Mouse (Mus musculus): ENCODE results near the gene Hif3a.

Gene Hif3a

DNA sequence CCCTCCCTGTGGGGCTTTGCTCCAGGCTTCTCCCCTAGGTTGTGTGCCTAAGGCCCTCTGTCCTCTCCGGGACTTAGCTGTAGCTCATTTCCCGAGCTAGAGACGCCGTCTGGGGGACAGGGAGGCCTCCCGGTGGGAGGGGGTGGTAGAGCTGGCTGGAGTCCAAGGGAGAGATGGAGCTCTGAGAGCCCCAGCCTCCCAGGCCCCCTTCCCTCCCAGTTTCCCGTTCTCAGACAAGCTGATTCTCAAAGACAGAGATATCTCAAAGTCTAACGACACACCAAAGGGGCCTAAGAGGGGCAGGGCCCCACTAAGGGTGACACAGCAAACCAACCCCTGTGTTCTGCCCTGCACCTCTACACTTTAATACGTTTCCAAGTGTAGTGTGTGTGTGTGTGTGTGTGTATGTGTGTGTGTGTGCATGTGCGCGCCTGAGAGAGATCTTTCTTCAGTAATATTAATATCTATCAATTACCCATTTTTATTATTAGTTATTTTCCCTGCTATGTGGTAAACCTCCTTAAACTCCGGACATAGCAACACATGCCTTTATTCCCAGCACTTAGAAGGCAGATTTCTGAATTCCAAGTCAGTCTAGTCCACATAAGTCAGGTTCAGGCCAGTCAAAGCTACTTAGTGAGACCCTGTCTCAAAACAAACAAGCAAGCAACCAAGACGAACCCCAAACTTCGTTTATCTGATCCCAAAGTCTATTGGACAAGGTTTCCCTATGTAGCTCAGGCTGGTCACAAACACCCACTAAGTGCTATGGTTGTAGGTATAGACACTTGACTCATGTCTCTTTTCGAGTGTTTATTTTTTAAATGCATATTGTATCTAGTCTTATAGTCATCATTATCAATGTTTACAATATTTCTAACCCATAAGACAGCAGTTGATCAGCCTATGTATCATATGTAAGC lies 5.4 kb downstream of the Hif3a start:
- DNase-seq (ENCODE audit: low read depth, low spot score), result no peak

DNA sequence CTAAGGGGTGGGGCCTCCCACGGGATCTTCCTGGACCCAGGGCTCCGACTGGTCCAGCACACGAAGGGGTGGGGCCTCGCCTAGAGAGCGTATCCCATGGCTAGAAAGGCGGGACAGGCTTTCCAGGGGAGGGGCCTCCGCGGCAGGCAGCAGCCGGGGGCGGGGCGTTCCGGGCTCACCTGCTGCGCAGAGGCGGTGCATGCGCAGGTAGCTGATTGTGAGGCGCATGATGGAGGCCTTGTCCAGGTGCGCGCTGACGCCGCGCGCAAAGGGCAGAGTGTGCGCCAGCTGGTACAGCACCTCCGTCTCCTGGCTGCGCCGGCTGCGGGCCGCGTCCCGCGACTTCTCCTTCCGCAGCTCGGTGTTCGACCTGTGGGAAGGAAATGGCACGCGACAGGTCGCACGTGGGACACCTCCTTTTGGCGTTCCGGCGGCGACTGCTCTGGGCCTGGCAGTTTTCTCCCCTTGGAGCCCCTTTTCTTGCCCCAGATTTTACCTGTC lies 6.1 kb downstream of the Hif3a start:
- DNase-seq (ENCODE audit: low read depth, low spot score), result peak; percentile 78

DNA sequence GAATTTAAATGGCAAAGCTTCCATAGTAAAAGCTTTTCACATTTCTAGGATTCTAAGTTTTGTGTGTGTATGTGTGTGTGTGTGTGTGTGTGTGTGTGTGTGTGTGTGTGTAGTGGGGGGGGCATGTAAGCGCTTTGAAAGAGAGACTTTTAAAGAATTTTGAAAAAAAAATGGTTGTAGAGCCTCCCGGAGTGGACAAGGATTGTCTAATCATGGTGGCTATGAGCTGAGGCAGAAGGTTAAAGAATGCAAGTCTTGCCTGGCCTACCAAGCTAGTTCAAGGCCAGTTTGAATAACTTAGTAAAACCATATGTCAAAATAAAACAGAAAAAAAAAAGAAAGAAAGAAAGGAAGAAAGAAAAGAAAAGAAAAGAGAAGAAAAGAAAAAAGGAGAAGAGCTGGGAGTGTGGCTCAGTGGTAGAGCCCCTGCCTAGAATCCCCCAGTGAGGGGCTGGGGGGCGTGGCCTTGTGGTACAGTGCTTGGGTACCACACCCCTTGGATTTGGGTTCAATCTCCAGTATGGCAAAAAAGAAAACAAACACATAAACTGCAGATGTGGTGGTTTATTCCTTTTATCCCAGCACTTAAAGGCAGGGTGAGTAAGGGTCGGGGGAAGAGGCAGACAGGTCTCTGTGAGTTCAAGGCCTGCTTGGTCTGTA lies 6.8 kb downstream of the Hif3a start:
- DNase-seq (ENCODE audit: low read depth, low spot score), result no peak

- no peak for DNase-seq (ENCODE audit: low read depth, low spot score)
Observed at GRCm38 (mm10) chr7:17054325-17054989, 7.8 kb downstream of the Hif3a start.

DNA sequence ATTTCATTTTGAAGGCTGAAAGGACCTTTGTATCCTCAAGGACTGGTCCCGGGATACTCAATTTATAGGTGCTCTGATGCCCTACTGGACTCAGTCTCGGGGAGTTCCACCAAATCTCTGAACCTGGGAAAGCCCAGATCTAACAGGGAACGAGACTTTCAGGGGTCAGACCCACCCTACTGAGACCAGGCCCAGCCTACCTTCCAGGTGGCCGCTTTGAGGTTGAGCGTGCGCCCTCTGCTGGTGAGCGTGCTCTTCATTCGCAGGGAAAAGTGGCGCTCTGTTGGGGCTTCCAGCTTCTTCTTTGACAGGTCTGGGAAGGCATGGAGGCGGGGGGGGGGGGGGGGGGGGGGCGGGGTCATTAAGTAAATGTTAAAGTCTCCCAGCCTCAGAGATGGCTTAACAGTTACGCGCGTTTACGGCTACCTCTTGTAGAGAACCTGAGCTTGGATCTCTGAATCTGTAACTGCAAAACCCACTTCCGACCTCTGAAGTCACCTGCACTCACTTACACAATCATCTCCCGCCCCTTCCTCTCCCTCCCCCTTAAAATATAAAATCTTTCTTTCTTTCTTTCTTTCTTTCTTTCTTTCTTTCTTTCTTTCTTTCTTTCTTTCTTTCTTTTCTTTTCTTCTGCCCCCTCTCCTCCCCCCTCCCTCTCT lies 11.2 kb downstream of the Hif3a start:
- DNase-seq (ENCODE audit: low read depth, low spot score), result no peak

GRCm38 (mm10) chr7:17050491-17050890 lies 11.7 kb downstream of the Hif3a start:
- DNase-seq (ENCODE audit: low read depth, low spot score), result no peak

DNA sequence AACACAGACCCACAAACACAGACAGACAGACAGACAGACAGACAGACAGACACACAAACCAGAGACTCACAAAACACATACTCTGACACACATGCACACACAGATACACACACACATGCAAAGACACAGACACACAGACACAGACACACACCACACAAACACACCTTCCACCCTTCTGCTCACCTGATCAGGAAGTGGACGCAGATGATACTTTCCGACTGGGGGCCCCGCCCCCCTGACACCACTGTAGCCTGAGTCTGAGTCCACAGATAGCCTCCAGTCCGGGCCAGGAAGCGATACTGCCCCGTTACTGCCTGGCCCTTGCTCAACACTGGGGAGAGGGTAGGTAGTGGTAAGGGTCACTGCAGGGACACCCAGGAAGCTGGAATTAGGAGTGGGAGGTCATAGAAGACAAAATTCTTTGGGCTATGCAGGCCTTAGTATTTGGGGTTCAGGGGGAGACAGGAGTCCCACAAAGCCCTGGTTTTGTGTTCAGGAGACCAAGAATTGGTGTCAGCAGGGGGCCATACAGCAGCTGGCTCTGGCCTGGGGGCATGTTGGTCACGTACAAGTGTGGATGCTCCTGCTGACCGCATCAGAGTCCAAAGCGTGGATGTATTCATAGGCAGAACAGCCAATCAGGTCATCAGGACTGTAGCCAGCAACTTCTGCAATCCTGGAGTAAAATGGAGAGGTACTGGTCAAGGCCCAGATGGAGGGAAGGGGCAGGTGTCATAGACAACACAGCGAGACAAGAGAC lies 13.6 kb downstream of the Hif3a start:
- no peak for DNase-seq (ENCODE audit: low read depth, low spot score)

- no peak for DNase-seq (ENCODE audit: low read depth, low spot score)
Observed at GRCm38 (mm10) chr7:17047041-17047682, 15.1 kb downstream of the Hif3a start.

DNA sequence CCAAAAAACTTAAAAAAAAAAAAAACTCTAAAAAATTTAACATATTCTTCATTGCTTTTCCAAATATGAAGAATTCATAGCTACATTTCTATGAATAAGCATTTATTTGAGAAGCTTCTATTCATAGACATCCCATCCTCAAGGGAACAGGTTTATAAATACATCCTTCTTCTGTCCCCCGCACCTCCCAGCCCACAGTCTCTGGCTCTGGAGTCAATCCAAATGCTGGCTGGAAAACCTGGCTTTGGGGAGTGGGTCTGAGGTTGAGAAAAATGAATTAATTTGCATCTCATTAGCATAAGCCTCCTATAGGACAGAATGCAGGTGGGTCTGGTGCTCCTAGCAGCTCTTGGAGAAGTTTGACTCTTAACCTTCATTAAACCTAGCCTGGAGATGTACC lies 16.5 kb downstream of the Hif3a start:
- DNase-seq (ENCODE audit: low read depth, low spot score), result peak; percentile 82

GRCm38 (mm10) chr7:17039373-17039772 lies 22.9 kb downstream of the Hif3a start:
- no peak for DNase-seq (ENCODE audit: low read depth, low spot score)

GRCm38 (mm10) chr7:17038018-17038695 lies 24.1 kb downstream of the Hif3a start:
- no peak for DNase-seq (ENCODE audit: low read depth, low spot score)

- DNase-seq (ENCODE audit: low read depth, low spot score), result peak; percentile 75
Observed at GRCm38 (mm10) chr7:17030239-17030638, 32.0 kb downstream of the Hif3a start.

DNA sequence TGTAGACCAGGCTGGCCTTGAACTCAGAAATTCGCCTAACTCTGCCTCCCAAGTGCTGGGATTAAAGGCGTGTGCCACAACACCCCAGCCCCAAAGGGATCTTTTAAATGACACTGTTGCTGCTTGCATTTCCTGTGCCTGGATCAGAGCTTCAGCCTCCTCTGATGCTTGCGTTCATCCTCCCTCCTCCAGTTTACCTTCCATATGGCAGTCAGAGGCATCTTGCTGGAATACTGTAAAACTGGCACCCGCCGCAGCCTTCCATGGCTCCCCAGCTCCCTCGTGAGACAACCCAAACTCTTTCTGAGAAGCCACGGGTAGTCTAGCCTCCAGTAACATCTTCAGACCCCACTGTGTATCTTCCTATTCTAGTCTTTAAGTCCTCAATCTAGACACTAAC lies 33.3 kb downstream of the Hif3a start:
- DNase-seq (ENCODE audit: low read depth, low spot score), result peak; percentile 58

DNA sequence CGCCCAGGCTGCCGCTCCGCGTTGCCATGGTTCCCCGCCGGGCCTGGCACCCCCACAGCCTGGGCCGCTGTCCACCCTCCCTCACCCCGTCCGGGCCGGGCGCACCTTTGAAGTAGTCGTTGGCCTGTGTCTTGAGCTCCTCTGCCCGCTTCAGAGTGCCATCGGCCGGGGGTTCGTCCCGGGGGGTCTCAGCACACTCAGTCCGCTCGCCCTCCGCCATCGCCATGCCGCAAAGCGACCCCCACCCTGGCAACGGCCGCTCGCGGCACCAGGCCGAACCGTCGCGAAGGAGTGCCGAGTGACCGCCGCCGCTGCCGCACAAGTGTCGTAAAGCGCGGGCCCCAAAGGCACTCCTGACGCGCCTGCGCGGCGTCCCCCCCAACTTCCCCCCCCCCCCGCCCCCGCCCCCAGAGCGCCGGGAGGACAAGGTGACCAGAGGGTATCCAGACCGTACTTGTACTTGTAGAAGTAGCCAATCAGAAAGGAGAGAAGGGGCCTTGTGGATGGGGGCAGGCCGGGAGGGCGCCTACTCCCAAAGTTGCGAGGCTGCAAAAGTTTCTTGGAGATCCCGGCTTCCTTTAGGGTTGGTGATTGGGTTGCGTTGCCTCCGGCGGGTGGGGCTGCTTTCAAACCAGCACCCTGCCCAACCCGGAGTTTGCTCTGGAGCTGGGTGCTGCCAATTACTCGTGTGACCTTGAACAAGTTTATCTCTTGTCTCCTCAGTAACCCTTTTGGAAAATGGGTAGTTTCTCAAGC lies 34.5 kb downstream of the Hif3a start, which contains the start of gene Ppp5c:
Gene Ppp5c, minus strand, starts transcription at position 337 of the 756 bp plus-strand sequence.
- peak; percentile 68 for DNase-seq (ENCODE audit: low read depth, low spot score)

DNA sequence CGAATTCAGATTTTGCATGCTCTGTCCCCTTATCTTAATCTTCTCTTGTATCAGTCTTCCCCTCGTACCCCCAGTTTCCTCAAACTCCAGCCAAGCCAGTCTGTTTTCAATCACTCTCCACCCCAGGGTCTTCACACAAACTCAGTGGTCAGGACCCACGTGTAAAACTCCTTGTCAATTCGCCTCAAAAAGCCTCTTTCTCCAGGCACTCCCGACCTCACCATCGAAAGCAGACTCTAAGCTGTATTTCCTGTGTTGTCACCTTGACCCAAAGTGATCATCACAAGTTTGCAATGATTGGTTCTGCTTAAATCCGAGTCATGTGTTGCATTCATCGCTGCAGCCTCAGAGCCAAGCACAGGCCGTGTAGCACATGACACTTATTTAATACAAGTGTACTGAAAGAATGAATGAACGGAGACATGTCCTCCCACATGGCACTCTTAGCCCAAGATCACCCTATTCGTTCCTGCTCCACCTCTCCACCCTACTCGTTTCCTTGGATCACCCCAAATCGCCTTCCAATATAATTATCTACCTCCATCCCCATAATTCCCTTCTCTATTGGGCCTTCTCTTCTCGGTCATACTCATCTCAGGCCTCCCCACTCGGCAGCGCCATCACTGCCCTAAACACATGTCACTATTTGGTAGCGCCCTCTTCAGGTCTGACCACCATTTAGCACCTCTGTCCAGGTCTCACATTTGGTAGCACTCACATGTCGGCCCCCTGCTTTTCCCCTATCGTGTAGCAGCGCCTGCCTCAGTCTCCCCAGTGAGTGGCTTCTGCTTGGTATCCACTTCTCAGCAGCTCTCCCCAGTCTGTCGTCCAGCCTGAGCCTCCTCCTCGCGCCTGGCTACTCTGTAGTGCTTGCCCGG lies 35.3 kb downstream of the Hif3a start:
- DNase-seq (ENCODE audit: low read depth, low spot score), result peak; percentile 61

DNA sequence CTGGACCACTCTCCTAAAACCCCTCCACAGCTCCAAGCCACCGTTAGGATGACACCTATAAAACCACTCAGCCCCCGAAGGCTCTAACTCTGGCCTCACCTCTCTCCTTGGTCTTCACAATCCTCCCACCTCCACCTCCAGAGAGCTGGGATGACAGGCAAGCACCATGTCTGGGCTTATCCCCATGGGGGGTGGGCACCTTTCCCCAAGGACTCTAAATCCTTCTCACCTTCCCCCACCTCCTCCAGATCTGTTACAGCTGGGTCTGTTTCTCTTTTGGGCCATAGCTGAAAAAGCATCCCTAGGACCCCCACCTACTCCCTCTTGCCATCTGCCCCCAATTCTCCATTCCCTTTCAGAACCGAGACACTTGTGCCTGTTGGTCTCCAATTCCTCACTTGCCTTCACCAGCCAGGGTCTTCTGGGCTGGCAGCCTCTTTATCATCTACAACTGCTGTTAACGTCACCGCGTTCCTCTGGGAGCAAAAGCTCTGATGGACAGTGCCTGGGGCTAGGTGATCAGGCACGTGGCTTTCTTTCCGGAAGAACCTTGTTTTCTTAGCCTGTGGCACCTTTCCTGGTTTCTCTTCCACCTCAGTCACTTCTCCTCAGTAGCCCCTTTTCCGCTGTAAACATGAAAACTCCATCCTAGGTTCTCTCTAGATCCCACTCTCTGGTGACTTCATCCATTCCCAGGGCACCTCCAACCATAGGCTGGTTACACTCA lies 36.2 kb downstream of the Hif3a start:
- DNase-seq (ENCODE audit: low read depth, low spot score), result no peak

DNA sequence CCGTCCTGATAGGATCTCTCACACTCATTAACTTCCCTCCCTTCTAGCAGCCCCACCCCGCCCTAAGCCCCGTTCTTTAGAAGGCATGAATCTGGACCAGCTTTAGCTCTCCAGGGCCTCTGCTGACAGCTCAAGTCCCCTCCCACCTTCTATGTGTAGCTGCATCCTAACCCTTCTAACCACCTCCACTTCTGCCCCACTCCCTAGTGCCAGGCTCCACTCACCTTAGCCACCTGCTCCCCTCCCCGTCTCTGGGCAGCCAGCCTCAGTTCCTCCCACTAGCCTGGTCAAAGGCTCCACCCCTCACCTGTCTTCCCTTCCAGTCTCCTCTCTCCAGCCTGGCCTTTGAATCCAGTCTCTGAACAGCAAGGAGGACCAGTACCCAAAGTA lies 36.7 kb downstream of the Hif3a start:
- no peak for DNase-seq (ENCODE audit: low read depth, low spot score)

All from telencephalon, adult 2 months (tissue).